Mouse (Mus musculus): ENCODE measurements around the gene Erich6b.

DNA sequence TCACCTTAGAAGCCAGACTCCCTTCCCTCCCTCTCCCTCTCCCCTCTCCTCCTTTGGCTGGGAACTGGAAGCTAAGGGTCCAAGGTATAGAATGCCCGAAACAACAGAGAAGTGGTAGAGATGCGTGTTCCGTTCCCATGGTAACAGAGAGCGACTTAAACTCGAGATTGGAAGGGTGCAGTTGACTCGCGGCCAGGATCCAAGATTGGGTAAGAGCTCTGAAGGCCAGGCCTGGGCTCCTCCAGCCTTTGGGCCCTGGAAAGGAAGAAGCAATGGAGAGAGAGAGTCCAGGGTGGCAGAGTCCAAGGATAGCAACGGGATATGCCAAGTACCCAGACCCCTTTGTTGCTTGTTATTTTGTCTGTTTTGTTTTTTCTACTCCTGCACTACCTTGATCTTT is at the start of gene Erich6b:
- no peak for TF ChIP-seq CTCF (IDR thresholded peaks at IDR 0.05; ENCODE audit: insufficient read depth, low read depth, low read length)
- no peak for TF ChIP-seq POLR2A (IDR thresholded peaks at IDR 0.05; ENCODE audit: insufficient read depth, low read depth, low read length)

Measured in olfactory bulb, adult 2 months (tissue).